Mouse (Mus musculus) granulocyte monocyte progenitor cell, adult 5-6 weeks (primary cell): ENCODE results near the gene Gm7137. TPM values are rescaled to one million over a fixed set of nuclear protein-coding genes. Genes with fewer than 3 reads are reported as not detected.
"Not testable (repeated sequence)": the region's sequence is repeated elsewhere in the genome, so short reads cannot be mapped to it uniquely, and the experiment has no call there.

Experiments used
- ATAC-seq: replicated peaks from 2 replicates; pipeline ENCODE4 v1.8.0; 2016; ENCODE audit warnings: mild to moderate bottlenecking, moderate TSS enrichment, inconsistent platforms; ENCODE audit not compliant: poor library complexity, severe bottlenecking
- total RNA-seq, 2 experiments: library from RNA; stranded (forward) in 1 of 2; stranded (reverse) in 1 of 2; fragments of 200-712, 200-1000 nt in 1 of 2; fragments of >200 nt in 1 of 2; fragmentation: Nextera tagmentation in 1 of 2; gene quantifications; 2 replicates each; pipeline ENCODE4 v1.2.3; 2014 to 2017

The Gm7137 gene
- total RNA-seq, 2 experiments from 2014 or later, result not detected

DNA sequence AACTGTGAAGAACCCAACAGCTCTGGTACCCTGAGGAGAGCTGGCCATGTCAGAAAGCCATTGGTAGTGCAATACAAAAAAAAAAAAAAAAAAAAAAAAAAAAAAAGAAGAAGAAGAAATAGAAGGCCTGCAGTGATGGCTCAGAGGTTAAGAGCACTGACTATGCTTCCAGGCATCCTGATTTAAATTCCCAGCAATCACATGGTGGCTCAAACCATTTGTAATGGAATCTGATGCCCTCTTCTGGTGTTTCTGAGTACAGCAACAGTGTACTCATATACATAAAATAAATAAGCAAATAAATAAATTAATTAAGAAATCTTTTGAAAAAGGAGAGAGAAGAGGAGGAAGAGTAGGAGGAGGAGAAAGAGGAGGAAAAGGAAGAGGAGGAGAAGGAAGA, 34.6 kb downstream of the Gm7137 start:
- no peak for ATAC-seq

DNA sequence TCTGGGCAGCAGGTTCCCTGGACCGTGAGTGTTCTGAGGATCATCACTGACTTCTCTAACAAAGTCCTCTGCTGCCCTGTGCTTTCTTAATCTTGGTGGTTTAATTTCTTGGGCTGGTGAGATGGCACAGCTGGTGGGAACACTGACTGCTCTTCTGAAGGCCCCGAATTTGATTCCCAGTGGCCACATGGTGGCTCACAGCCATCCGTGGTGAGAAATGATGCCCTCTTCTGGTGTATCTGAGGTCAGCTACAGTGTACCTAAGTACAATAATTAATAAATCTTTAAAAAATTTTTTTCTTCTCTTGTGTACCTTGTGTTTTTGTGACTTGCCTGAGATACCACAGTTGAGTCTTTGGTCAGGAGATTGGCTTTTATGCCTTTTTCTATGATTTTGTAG, 35.7 kb downstream of the Gm7137 start:
- ATAC-seq, result not testable (repeated sequence)

DNA sequence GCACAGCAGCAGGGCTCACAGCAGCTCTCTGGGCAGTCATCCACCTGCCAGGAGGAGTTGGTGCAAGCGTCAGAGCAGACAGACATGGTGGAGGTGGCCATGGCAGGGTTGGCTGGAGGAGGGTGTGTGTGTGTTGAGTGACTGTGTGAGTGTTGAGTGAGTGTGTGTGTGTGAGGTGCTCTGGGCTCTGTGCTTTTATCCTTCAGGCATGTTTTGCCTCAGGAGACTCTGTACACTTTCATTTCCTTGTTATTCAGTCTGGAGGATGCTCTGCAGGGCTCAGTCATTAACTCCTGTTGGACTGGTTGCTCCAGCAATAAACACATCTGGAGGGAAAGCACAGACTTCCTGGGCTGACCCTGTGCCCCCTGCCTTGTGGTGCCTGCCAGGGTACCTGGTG, 36.7 kb downstream of the Gm7137 start, which contains the start of gene Gm9736:
TSS of gene Gm9736 (minus strand) at position 101 of the 400 bp plus-strand sequence.
- not testable (repeated sequence) for ATAC-seq

DNA sequence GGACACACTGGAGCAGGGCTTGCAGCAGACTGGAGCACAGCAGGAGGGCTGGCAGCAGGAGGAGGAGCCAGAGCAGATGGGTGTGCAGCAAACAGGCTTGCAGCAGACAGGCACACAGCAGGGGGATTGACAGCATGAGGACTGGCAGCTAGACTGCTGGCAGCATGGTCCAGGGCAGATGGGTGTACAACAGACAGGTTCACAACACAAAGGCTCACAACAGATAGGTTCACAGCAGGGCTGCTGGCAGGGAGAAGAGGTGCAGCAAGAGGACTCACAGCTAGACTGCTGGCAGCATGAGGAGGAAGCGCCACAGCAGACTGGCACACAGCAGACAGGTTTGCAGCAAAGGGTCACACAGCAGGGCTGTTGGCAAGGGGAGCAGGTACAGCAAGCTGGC, 37.3 kb downstream of the Gm7137 start:
- not testable (repeated sequence) for ATAC-seq

DNA sequence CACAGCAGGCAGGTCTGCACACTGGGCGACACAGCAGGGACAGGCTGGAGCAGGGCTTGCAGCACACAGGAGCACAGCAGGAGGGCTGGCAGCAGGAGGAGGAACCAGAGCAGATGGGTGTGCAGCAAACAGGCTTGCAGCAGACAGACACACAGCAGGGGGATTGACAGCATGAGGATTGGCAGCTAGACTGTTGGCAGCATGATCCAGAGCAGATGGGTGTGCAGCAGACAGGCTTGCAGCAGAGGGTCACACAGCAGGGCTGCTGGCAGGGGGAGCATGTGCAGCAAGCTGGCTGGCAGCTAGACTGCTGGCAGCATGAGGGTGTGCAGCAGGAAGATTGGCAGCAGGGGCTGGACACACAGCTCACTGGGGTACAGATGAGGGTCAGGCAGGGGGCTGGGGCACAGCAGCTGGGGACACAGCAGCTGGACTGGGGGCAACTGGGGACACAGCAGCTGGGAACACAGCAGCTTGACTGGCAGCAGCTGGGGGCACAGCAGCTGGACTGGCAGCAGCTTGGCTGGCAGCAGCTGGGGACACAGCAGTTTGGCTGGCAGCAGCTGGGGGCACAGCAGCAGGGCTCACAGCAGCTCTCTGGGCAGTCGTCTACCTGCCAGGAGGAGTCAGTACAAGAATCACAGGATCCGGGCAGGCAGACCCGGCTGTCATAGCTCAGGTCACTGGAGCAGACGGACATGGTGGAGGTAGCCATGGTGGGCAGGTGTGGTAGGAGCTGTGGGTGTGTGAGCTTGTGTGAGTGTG, 45.9 kb downstream of the Gm7137 start, which contains the start of gene Gm18596:
TSS of gene Gm18596 (minus strand) at position 715 of the 765 bp plus-strand sequence.
- ATAC-seq, result not testable (repeated sequence)

DNA sequence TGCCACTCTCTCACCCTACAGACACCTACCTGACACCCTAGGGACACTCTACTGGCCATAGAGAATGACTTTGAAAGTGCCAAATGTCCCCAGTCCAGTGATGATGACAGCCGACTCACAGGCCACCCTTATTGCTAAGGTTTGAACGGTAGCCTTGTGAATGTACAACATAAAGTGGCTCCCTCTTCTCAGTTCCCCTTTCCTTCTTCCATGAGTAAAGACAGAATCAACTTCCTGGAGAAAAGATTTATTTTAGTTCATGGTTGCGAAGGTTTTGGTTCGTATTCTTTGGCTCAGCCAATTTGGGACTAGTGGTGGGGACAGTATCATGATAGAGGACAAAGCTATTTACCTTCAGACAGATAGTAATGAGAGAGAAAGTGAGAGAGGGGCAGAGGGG, 49.1 kb downstream of the Gm7137 start:
- no peak for ATAC-seq

Other genes with a start within 250 kb of the Gm7137 start
Only the 30 nearest of the 31 such genes appear.
- gene Pttg1ip, start 206.5 kb downstream of the Gm7137 start, total RNA-seq (2014; fragmentation: Nextera tagmentation), result 36.6 and 39.0 TPM in 2 replicates
- gene Pttg1ip, start 206.5 kb downstream of the Gm7137 start, total RNA-seq (2017), result 34.6 and 37.0 TPM in 2 replicates
- gene Sumo3, start 182.1 kb downstream of the Gm7137 start, total RNA-seq (2014; fragmentation: Nextera tagmentation), result 60.0 and 78.8 TPM in 2 replicates
- 197 and 205 TPM in 2 replicates for gene Sumo3, start 182.1 kb downstream of the Gm7137 start, total RNA-seq (2017)
- not detected in 2 replicates for gene Gm49325, start 182.0 kb downstream of the Gm7137 start, total RNA-seq (2014; fragmentation: Nextera tagmentation)
- gene Gm49325, start 182.0 kb downstream of the Gm7137 start, total RNA-seq (2017), result 1.6 TPM in 1 of 2 replicates, not detected in the other
- 39.6 and 42.0 TPM in 2 replicates for gene Ube2g2, start 165.9 kb downstream of the Gm7137 start, total RNA-seq (2014; fragmentation: Nextera tagmentation)
- gene Ube2g2, start 165.9 kb downstream of the Gm7137 start, total RNA-seq (2017), result 29.5 and 53.3 TPM in 2 replicates
- 0.90 TPM in 1 of 2 replicates, not detected in the other for gene Tspear, start 101.6 kb downstream of the Gm7137 start, total RNA-seq (2014; fragmentation: Nextera tagmentation)
- gene Tspear, start 101.6 kb downstream of the Gm7137 start, total RNA-seq (2017), result 0.05 TPM in 1 of 2 replicates, not detected in the other
- gene Gm19402, start 97.4 kb downstream of the Gm7137 start, total RNA-seq (2014; fragmentation: Nextera tagmentation), result not detected in 2 replicates
- gene Gm19402, start 97.4 kb downstream of the Gm7137 start, total RNA-seq (2017), result not detected in 2 replicates
- not detected in 2 replicates for gene Gm9508, start 91.0 kb downstream of the Gm7137 start, total RNA-seq (2014; fragmentation: Nextera tagmentation)
- not detected in 2 replicates for gene Gm9508, start 91.0 kb downstream of the Gm7137 start, total RNA-seq (2017)
- gene Gm10272, start 81.6 kb downstream of the Gm7137 start, total RNA-seq (2014; fragmentation: Nextera tagmentation), result not detected in 2 replicates
- gene Gm10272, start 81.6 kb downstream of the Gm7137 start, total RNA-seq (2017), result not detected in 2 replicates
- gene Gm10024, start 76.7 kb downstream of the Gm7137 start, total RNA-seq (2014; fragmentation: Nextera tagmentation), result not detected in 2 replicates
- gene Gm10024, start 76.7 kb downstream of the Gm7137 start, total RNA-seq (2017), result not detected in 2 replicates
- gene Gm10142, start 72.4 kb downstream of the Gm7137 start, total RNA-seq (2014; fragmentation: Nextera tagmentation), result not detected in 2 replicates
- gene Gm10142, start 72.4 kb downstream of the Gm7137 start, total RNA-seq (2017), result not detected in 2 replicates
- not detected in 2 replicates for gene Krtap12-1, start 67.6 kb downstream of the Gm7137 start, total RNA-seq (2014; fragmentation: Nextera tagmentation)
- not detected in 2 replicates for gene Krtap12-1, start 67.6 kb downstream of the Gm7137 start, total RNA-seq (2017)
- gene Gm10100, start 61.7 kb downstream of the Gm7137 start, total RNA-seq (2014; fragmentation: Nextera tagmentation), result not detected in 2 replicates
- gene Gm10100, start 61.7 kb downstream of the Gm7137 start, total RNA-seq (2017), result not detected in 2 replicates
- gene Gm18596, start 45.6 kb downstream of the Gm7137 start, total RNA-seq (2014; fragmentation: Nextera tagmentation), result not detected in 2 replicates
- gene Gm18596, start 45.6 kb downstream of the Gm7137 start, total RNA-seq (2017), result not detected in 2 replicates
- not detected in 2 replicates for gene Gm9736, start 36.8 kb downstream of the Gm7137 start, total RNA-seq (2014; fragmentation: Nextera tagmentation)
- not detected in 2 replicates for gene Gm9736, start 36.8 kb downstream of the Gm7137 start, total RNA-seq (2017)
- gene Gm3233, start 28.5 kb downstream of the Gm7137 start, total RNA-seq (2014; fragmentation: Nextera tagmentation), result not detected in 2 replicates
- not detected in 2 replicates for gene Gm3233, start 28.5 kb downstream of the Gm7137 start, total RNA-seq (2017)
- not detected in 2 replicates for gene Gm3238, start 16.9 kb downstream of the Gm7137 start, total RNA-seq (2014; fragmentation: Nextera tagmentation)
- not detected in 2 replicates for gene Gm3238, start 16.9 kb downstream of the Gm7137 start, total RNA-seq (2017)
- gene Gm7138, start 11.3 kb downstream of the Gm7137 start, total RNA-seq (2014; fragmentation: Nextera tagmentation), result not detected in 2 replicates
- not detected in 2 replicates for gene Gm7138, start 11.3 kb downstream of the Gm7137 start, total RNA-seq (2017)
- gene Gm3250, start 5.7 kb downstream of the Gm7137 start, total RNA-seq (2014; fragmentation: Nextera tagmentation), result not detected in 2 replicates
- not detected in 2 replicates for gene Gm3250, start 5.7 kb downstream of the Gm7137 start, total RNA-seq (2017)
- gene Gm9639, start 6.9 kb upstream of the Gm7137 start, total RNA-seq (2014; fragmentation: Nextera tagmentation), result not detected in 2 replicates
- gene Gm9639, start 6.9 kb upstream of the Gm7137 start, total RNA-seq (2017), result not detected in 2 replicates
- not detected in 2 replicates for gene Gm19668, start 10.9 kb upstream of the Gm7137 start, total RNA-seq (2014; fragmentation: Nextera tagmentation)
- not detected in 2 replicates for gene Gm19668, start 10.9 kb upstream of the Gm7137 start, total RNA-seq (2017)
- gene Gm9507, start 23.6 kb upstream of the Gm7137 start, total RNA-seq (2014; fragmentation: Nextera tagmentation), result not detected in 2 replicates
- not detected in 2 replicates for gene Gm9507, start 23.6 kb upstream of the Gm7137 start, total RNA-seq (2017)
- gene Gm2696, start 26.5 kb upstream of the Gm7137 start, total RNA-seq (2014; fragmentation: Nextera tagmentation), result not detected in 2 replicates
- gene Gm2696, start 26.5 kb upstream of the Gm7137 start, total RNA-seq (2017), result not detected in 2 replicates
- gene Krtap10-4, start 38.9 kb upstream of the Gm7137 start, total RNA-seq (2014; fragmentation: Nextera tagmentation), result not detected in 2 replicates
- not detected in 2 replicates for gene Krtap10-4, start 38.9 kb upstream of the Gm7137 start, total RNA-seq (2017)
- 0.75 TPM in 1 of 2 replicates, not detected in the other for gene Krtap10-10, start 47.7 kb upstream of the Gm7137 start, total RNA-seq (2014; fragmentation: Nextera tagmentation)
- not detected in 2 replicates for gene Krtap10-10, start 47.7 kb upstream of the Gm7137 start, total RNA-seq (2017)
- gene Gm36176, start 58.6 kb upstream of the Gm7137 start, total RNA-seq (2014; fragmentation: Nextera tagmentation), result not detected in 2 replicates
- gene Gm36176, start 58.6 kb upstream of the Gm7137 start, total RNA-seq (2017), result not detected in 2 replicates
- gene Gm10318, start 64.7 kb upstream of the Gm7137 start, total RNA-seq (2014; fragmentation: Nextera tagmentation), result not detected in 2 replicates
- not detected in 2 replicates for gene Gm10318, start 64.7 kb upstream of the Gm7137 start, total RNA-seq (2017)
- not detected in 2 replicates for gene Gm3285, start 73.8 kb upstream of the Gm7137 start, total RNA-seq (2014; fragmentation: Nextera tagmentation)
- not detected in 2 replicates for gene Gm3285, start 73.8 kb upstream of the Gm7137 start, total RNA-seq (2017)
- gene Lrrc3, start 114.3 kb upstream of the Gm7137 start, total RNA-seq (2014; fragmentation: Nextera tagmentation), result not detected in 2 replicates
- not detected in 2 replicates for gene Lrrc3, start 114.3 kb upstream of the Gm7137 start, total RNA-seq (2017)
- gene Trpm2, start 182.4 kb upstream of the Gm7137 start, total RNA-seq (2014; fragmentation: Nextera tagmentation), result 1.9 and 9.1 TPM in 2 replicates
- gene Trpm2, start 182.4 kb upstream of the Gm7137 start, total RNA-seq (2017), result 1.9 and 3.6 TPM in 2 replicates
- gene 1810043G02Rik, start 190.3 kb upstream of the Gm7137 start, total RNA-seq (2014; fragmentation: Nextera tagmentation), result 8.8 and 9.1 TPM in 2 replicates
- gene 1810043G02Rik, start 190.3 kb upstream of the Gm7137 start, total RNA-seq (2017), result 7.4 and 9.9 TPM in 2 replicates